Mouse (Mus musculus): ENCODE data around the gene Lrfn4.

Gene Lrfn4

GRCm38 (mm10) chr19:4569356-4570236 lies 45.9 kb downstream of the Lrfn4 start:
- DNase-seq (ENCODE audit: low read depth, low spot score) = no peak

- no peak for DNase-seq (ENCODE audit: low read depth, low spot score)
These were observed 46.6 kb downstream of the Lrfn4 start for GRCm38 (mm10) chr19:4568832-4569231.

- no peak for DNase-seq (ENCODE audit: low read depth, low spot score)
These were observed 47.8 kb downstream of the Lrfn4 start for GRCm38 (mm10) chr19:4567665-4568064.

- DNase-seq (ENCODE audit: low read depth, low spot score) = no peak
These were observed 48.6 kb downstream of the Lrfn4 start for GRCm38 (mm10) chr19:4566880-4567279.

GRCm38 (mm10) chr19:4565678-4566077 lies 49.8 kb downstream of the Lrfn4 start:
- DNase-seq (ENCODE audit: low read depth, low spot score) = no peak
